Mouse (Mus musculus) midbrain, embryonic 14.5 days (tissue): Measurements from ENCODE around the gene B2m. TPM values are rescaled to one million over a fixed set of nuclear protein-coding genes. Genes with fewer than 3 reads are reported as not detected.

Experiments used
- ATAC-seq: fragments of 200-750 bp; cut with Nextera tagmentation; 2 replicates; pipeline ENCODE4 v1.8.0; 2017; ENCODE audit warnings: moderate number of reproducible peaks, moderate library complexity; ENCODE audit not compliant: low FRiP score, low TSS enrichment
- DNase-seq: peaks from one replicate; pipeline ENCODE4 v3.0.0-alpha.2; 2015
- H3K27ac ChIP-seq: fragments of 300-500 bp; sonication (generic); replicated peaks from 2 replicates; pipeline ENCODE4 v1.5.1; 2014; ENCODE audit warnings: mild to moderate bottlenecking, low read depth, low read length, moderate library complexity
- H3K27me3 ChIP-seq: fragments of 300-500 bp; sonication (generic); 2 replicates; pipeline ENCODE4 v1.6.1; 2014; ENCODE audit warnings: low read length, control low read depth, mixed read lengths; ENCODE audit not compliant: control insufficient read depth, insufficient read depth
- H3K36me3 ChIP-seq: fragments of 300-500 bp; sonication (generic); 2 replicates; pipeline ENCODE4 v1.6.1; 2014; ENCODE audit warnings: low read length, control low read depth; ENCODE audit not compliant: control insufficient read depth, insufficient read depth
- H3K4me1 ChIP-seq: fragments of 300-500 bp; sonication (generic); 2 replicates; pipeline ENCODE4 v1.6.1; 2014; ENCODE audit warnings: mild to moderate bottlenecking, antibody characterized with exemption, low read length, control low read depth; ENCODE audit not compliant: control insufficient read depth, insufficient read depth
- H3K4me2 ChIP-seq: fragments of 300-500 bp; sonication (generic); 2 replicates; pipeline ENCODE4 v1.6.1; 2014; ENCODE audit warnings: mild to moderate bottlenecking, low read length, moderate library complexity
- H3K4me3 ChIP-seq: fragments of 300-500 bp; sonication (generic); replicated peaks from 2 replicates; pipeline ENCODE4 v1.5.1; 2014; ENCODE audit warnings: low read depth, low read length
- H3K9ac ChIP-seq: fragments of 300-500 bp; sonication (generic); replicated peaks from 2 replicates; pipeline ENCODE4 v1.6.1; 2014; ENCODE audit warnings: mild to moderate bottlenecking, low read length, moderate library complexity
- H3K9me3 ChIP-seq: fragments of 300-500 bp; sonication (generic); 2 replicates; pipeline ENCODE4 v1.6.1; 2016; ENCODE audit warnings: low read length, control low read depth, mixed read lengths; ENCODE audit not compliant: control insufficient read depth
- WGBS: fragments of 180-500 bp; shearing (Covaris S2); extraction: QIAGEN DNeasy Blood & Tissue Kit; methylation state at CpG from one replicate; pipeline ENCODE4 v1.1.7; 2014; 5-methylcytosine and 5-hydroxymethylcytosine counted together
- polyA plus RNA-seq: library from polyadenylated mRNA; unstranded; fragments of >200 nt; fragmentation: Nextera tagmentation; extraction: Ambion mirVana; gene quantifications from 2 replicates; pipeline ENCODE4 v1.2.1, GENCODE M21; 2014

B2m gene
- polyA plus RNA-seq, 1 experiment from 2014 or later = 114 TPM

GRCm38 (mm10) chr2:122171292-122171691 lies 23.8 kb downstream of the B2m start:
- no peaks in the 10 kb centered on the region for H3K36me3 ChIP-seq
- H3K27me3 ChIP-seq = no peaks in the 10 kb centered on the region
- H3K9me3 ChIP-seq = no peaks in the 10 kb centered on the region
- no peak overlapping the region for H3K9ac ChIP-seq
- ATAC-seq (no peak), DNase-seq (no peak)
- H3K4me2 ChIP-seq = no peak overlapping the region
- H3K27ac ChIP-seq = no peak overlapping the region
- WGBS = 89% methylated on average over 6 of the region's 6 CpGs
- no peak overlapping the region for H3K4me3 ChIP-seq
- no peaks in the 10 kb centered on the region for H3K4me1 ChIP-seq

GRCm38 (mm10) chr2:122172188-122172587 lies 24.7 kb downstream of the B2m start:
- H3K27me3 ChIP-seq = no peaks in the 10 kb centered on the region
- no peaks in the 10 kb centered on the region for H3K36me3 ChIP-seq
- ATAC-seq (no peak), DNase-seq (no peak)
- H3K9me3 ChIP-seq = no peaks in the 10 kb centered on the region
- no peaks in the 10 kb centered on the region for H3K4me1 ChIP-seq
- no peak overlapping the region for H3K9ac ChIP-seq
- H3K4me2 ChIP-seq = no peak overlapping the region
- WGBS = 94% methylated on average over 2 of the region's 2 CpGs
- no peak overlapping the region for H3K4me3 ChIP-seq
- no peak overlapping the region for H3K27ac ChIP-seq

GRCm38 (mm10) chr2:122180051-122180822 lies 32.8 kb downstream of the B2m start:
- Histone ChIP-seq H3K4me2 (no peak overlapping the region), H3K27ac (no peak overlapping the region), H3K36me3 (no peaks in the 10 kb centered on the region), H3K4me1 (no peaks in the 10 kb centered on the region), H3K9me3 (no peaks in the 10 kb centered on the region), H3K4me3 (no peak overlapping the region), H3K9ac (no peak overlapping the region), H3K27me3 (no peaks in the 10 kb centered on the region)
- DNase-seq (no peak), ATAC-seq (no peak)
- 77% methylated on average over 8 of the region's 8 CpGs for WGBS

DNA sequence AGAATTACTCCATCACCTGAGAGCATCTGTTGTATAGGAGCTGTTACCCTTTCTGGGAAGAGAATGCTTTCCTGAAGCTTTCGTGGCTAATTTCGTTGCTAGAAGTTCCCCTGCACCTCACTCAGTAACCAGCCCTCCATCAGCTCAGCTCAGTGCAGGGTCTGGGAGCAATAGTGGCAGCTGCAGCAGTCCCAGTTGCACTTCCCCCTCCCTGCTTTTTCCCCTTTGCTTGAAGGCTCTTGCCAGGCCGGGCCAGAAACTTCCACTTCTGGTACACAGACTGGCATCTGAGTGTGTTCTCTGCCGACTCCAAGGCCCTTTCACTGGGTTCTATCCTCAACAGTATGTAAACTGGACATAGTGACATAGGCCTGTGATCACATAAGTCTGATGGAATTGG lies 37.6 kb downstream of the B2m start:
- DNase-seq (no peak), ATAC-seq (no peak)
- WGBS = 90% methylated on average over 4 of the region's 4 CpGs
- Histone ChIP-seq H3K4me1 (no peaks in the 10 kb centered on the region), H3K27ac (no peak overlapping the region), H3K27me3 (no peaks in the 10 kb centered on the region), H3K9me3 (no peaks in the 10 kb centered on the region), H3K4me2 (no peak overlapping the region), H3K36me3 (no peaks in the 10 kb centered on the region), H3K9ac (no peak overlapping the region), H3K4me3 (no peak overlapping the region)

DNA sequence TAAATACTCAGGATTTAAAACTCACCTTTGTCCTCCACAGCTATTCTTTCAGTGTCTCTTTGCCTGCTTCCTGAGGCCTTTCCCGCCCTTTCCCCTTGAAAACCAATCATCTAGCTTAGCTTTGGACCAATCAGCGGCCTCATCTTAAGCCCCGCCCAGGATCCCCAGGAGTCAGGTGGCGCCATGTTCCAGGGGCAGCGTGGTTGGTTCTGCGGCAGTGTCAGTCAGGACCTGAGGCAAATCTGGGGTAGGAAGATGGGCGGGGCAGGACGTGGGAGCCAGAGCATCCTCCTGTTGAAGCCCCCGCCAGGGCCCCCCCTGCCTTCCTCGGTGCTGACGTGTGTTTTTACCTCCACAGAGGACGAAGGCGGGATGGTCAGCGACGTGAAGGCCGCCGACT lies 38.6 kb downstream of the B2m start, which contains the start of the genes Patl2 and Terb2:
Gene Patl2, minus strand, starts transcription at position 84 of the 400 bp plus-strand sequence.
Gene Terb2, plus strand, starts transcription at position 167 of the 400 bp plus-strand sequence.
- DNase-seq (no peak), ATAC-seq (no peak)
- Histone ChIP-seq H3K9me3 (no peaks in the 10 kb centered on the region), H3K36me3 (no peaks in the 10 kb centered on the region), H3K4me1 (no peaks in the 10 kb centered on the region), H3K9ac (no peak within 1 kb of the TSS), H3K27me3 (no peaks in the 10 kb centered on the region), H3K4me2 (no peak within 1 kb of the TSS), H3K27ac (no peak within 1 kb of the TSS), H3K4me3 (no peak within 1 kb of the TSS)
- WGBS = 86% methylated on average over 17 of the region's 17 CpGs

GRCm38 (mm10) chr2:122186751-122187150 lies 39.3 kb downstream of the B2m start:
- H3K4me1 ChIP-seq = no peaks in the 10 kb centered on the region
- H3K4me2 ChIP-seq = no peak overlapping the region
- no peak for ATAC-seq
- H3K27ac ChIP-seq = no peak overlapping the region
- H3K27me3 ChIP-seq = no peaks in the 10 kb centered on the region
- H3K36me3 ChIP-seq = no peaks in the 10 kb centered on the region
- 90% methylated on average over 3 of the region's 3 CpGs for WGBS
- H3K4me3 ChIP-seq = no peak overlapping the region
- H3K9me3 ChIP-seq = no peaks in the 10 kb centered on the region
- H3K9ac ChIP-seq = no peak overlapping the region
- no peak for DNase-seq

- H3K4me1 ChIP-seq = no peaks in the 10 kb centered on the region
- H3K4me2 ChIP-seq = no peak overlapping the region
- H3K27me3 ChIP-seq = no peaks in the 10 kb centered on the region
- DNase-seq = no peak
- no peak overlapping the region for H3K4me3 ChIP-seq
- H3K9ac ChIP-seq = no peak overlapping the region
- 84% methylated on average over 3 of the region's 3 CpGs for WGBS
- H3K9me3 ChIP-seq = no peaks in the 10 kb centered on the region
- no peak overlapping the region for H3K27ac ChIP-seq
- no peak for ATAC-seq
- H3K36me3 ChIP-seq = no peaks in the 10 kb centered on the region
Observed at GRCm38 (mm10) chr2:122191849-122192248, 44.4 kb downstream of the B2m start.

DNA sequence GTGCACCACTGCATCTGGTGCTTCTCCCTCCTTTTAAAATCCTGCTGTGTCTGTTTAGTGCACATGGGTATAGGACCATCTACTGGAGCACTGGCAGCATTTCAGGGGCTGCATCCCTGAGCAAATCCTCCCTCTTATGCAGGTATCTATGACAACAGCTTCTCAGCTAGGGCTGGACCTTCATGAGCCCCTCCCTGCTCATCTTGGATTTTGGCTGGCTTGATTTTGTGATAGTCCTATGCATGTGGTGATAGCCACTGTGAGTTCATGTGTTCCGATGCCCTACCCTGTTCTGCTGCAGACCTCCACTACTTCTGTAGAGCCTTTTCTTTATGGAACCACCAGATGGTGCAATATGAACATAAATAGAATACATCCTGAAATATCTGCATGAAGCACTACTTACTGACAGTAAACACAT lies 47.0 kb downstream of the B2m start:
- 37% methylated on average over 1 of the region's 1 CpGs for WGBS
- DNase-seq (peak; percentile 84), ATAC-seq (no peak; the same call in 1 of the 2 replicates)
- Histone ChIP-seq H3K9me3 (no peaks in the 10 kb centered on the region), H3K4me1 (no peaks in the 10 kb centered on the region), H3K27me3 (no peaks in the 10 kb centered on the region), H3K9ac (no peak overlapping the region), H3K27ac (no peak overlapping the region), H3K4me2 (no peak overlapping the region), H3K4me3 (no peak overlapping the region), H3K36me3 (no peaks in the 10 kb centered on the region)

- DNase-seq = no peak
- 91% methylated on average over 1 of the region's 1 CpGs for WGBS
- Histone ChIP-seq H3K9me3 (no peaks in the 10 kb centered on the region), H3K4me1 (no peaks in the 10 kb centered on the region), H3K27me3 (no peaks in the 10 kb centered on the region), H3K9ac (no peak overlapping the region), H3K27ac (no peak overlapping the region), H3K4me3 (no peak overlapping the region), H3K4me2 (no peak overlapping the region), H3K36me3 (no peaks in the 10 kb centered on the region)
- no peak for ATAC-seq
Observed at GRCm38 (mm10) chr2:122201501-122201900, 54.0 kb downstream of the B2m start.
